Mouse (Mus musculus) spleen, embryonic (tissue): Measurements from ENCODE around the gene Trpc2.

Experiments
- CTCF ChIA-PET: fragments of 350-600 bp; sonication (Branson Sonifier 250); formaldehyde crosslinking; loops from one replicate; lab custom pipeline; 2022; lab: Charles Lee

The Trpc2 gene

GRCm38 (mm10) chr7:102102241-102102640 lies 19.3 kb downstream of the Trpc2 start:
- CTCF ChIA-PET: no interaction called here

- CTCF ChIA-PET: no interaction called here
Observed at GRCm38 (mm10) chr7:102102696-102103095, 19.8 kb downstream of the Trpc2 start.

GRCm38 (mm10) chr7:102103555-102103954 lies 20.6 kb downstream of the Trpc2 start:
- CTCF ChIA-PET: no interaction called here

- CTCF ChIA-PET: no interaction called here
Observed at GRCm38 (mm10) chr7:102104126-102104525, 21.2 kb downstream of the Trpc2 start.

GRCm38 (mm10) chr7:102106700-102107141 lies 23.8 kb downstream of the Trpc2 start:
- CTCF ChIA-PET: interaction anchor here (0.5 kb wide), 1 partner anchor 1161 kb away, joined by 8 read pairs; no protein-coding TSS in a partner anchor

GRCm38 (mm10) chr7:102108206-102108605 lies 25.3 kb downstream of the Trpc2 start:
- CTCF ChIA-PET: interaction anchor here (0.7 kb wide), 1 partner anchor 182 kb away, joined by 5 read pairs; no protein-coding TSS in a partner anchor

GRCm38 (mm10) chr7:102109171-102109570 lies 26.3 kb downstream of the Trpc2 start, which contains the start of gene Art5:
Gene Art5, minus strand, starts transcription at chr7:102109489.
- CTCF ChIA-PET: no interaction called here

GRCm38 (mm10) chr7:102109746-102110145 lies 26.8 kb downstream of the Trpc2 start:
- CTCF ChIA-PET: interaction anchor here (0.5 kb wide), 1 partner anchor 349 kb away, joined by 3 read pairs; no protein-coding TSS in a partner anchor

- CTCF ChIA-PET: interaction anchor here (1.0 kb wide), 1 partner anchor 13 kb away, joined by 3 read pairs; no protein-coding TSS in a partner anchor
Observed at GRCm38 (mm10) chr7:102113151-102113729, 30.3 kb downstream of the Trpc2 start.

- CTCF ChIA-PET: interaction anchor here (0.7 kb wide), 1 partner anchor 155 kb away, joined by 3 read pairs; no protein-coding TSS in a partner anchor
Observed at GRCm38 (mm10) chr7:102116579-102117331, 33.8 kb downstream of the Trpc2 start, which contains the start of gene Chrna10. Gene Chrna10, minus strand, starts transcription at chr7:102116828.

- CTCF ChIA-PET: interaction anchor here (0.7 kb wide), 1 partner anchor 154 kb away, joined by 3 read pairs; no protein-coding TSS in a partner anchor
Observed at GRCm38 (mm10) chr7:102117382-102117781, 34.5 kb downstream of the Trpc2 start.

GRCm38 (mm10) chr7:102120326-102120725 lies 37.4 kb downstream of the Trpc2 start:
- CTCF ChIA-PET: no interaction called here

GRCm38 (mm10) chr7:102132395-102132794 lies 49.5 kb downstream of the Trpc2 start:
- CTCF ChIA-PET: no interaction called here

- CTCF ChIA-PET: interaction anchor here (0.7 kb wide), 1 partner anchor 779 kb away, joined by 3 read pairs; no protein-coding TSS in a partner anchor
Observed at GRCm38 (mm10) chr7:102137464-102137863, 54.5 kb downstream of the Trpc2 start.

- CTCF ChIA-PET: no interaction called here
Observed at GRCm38 (mm10) chr7:102137898-102138297, 55.0 kb downstream of the Trpc2 start.
